Mouse (Mus musculus) gastrocnemius, adult 8-10 months (tissue): Measurements from ENCODE around the gene Oasl2. TPM values are rescaled to one million over a fixed set of nuclear protein-coding genes. Genes with fewer than 3 reads are reported as not detected.
"Not testable (repeated sequence)": the region's sequence is repeated elsewhere in the genome, so short reads cannot be mapped to it uniquely, and the experiment has no call there.

ENCODE experiments used
- DNase-seq, 2 experiments: peaks; one replicate each; pipeline ENCODE4 v3.0.0; 2022; ENCODE audit warnings: low spot score in 2 of 2
- total RNA-seq, 4 experiments: library from RNA; stranded (reverse); gene quantifications; 2 replicates each; pipeline ENCODE4 v1.2.4; 2022

The Oasl2 gene
- 1 to 10 TPM in 2 of 4 experiments, under 1 TPM in 2; 0.19 to 1.6 (median 0.86) TPM for total RNA-seq

GRCm38 (mm10) chr5:114896688-114897373, at the start of gene Oasl2:
Gene Oasl2 (plus strand): TSS chr5:114896936.
- no peak for DNase-seq

GRCm38 (mm10) chr5:114851565-114852236, 45.0 kb upstream of the Oasl2 start:
- no peak for DNase-seq

- DNase-seq = not testable (repeated sequence)
Observed at GRCm38 (mm10) chr5:114853364-114853763, 43.4 kb upstream of the Oasl2 start, which contains the start of gene 4930519G04Rik. Gene 4930519G04Rik (plus strand): TSS chr5:114853664.

GRCm38 (mm10) chr5:114858582-114858981, 38.2 kb upstream of the Oasl2 start, which contains the start of gene Gm9936:
Gene Gm9936 (minus strand): TSS chr5:114858682.
- no peak for DNase-seq

GRCm38 (mm10) chr5:114859253-114859652, 37.5 kb upstream of the Oasl2 start:
- DNase-seq = peak; percentile 21 to 39

GRCm38 (mm10) chr5:114861730-114862129, 35.0 kb upstream of the Oasl2 start:
- no peak for DNase-seq

- DNase-seq = no peak
Observed at GRCm38 (mm10) chr5:114864813-114865212, 31.9 kb upstream of the Oasl2 start.

- DNase-seq = no peak
Observed at GRCm38 (mm10) chr5:114865279-114865678, 31.5 kb upstream of the Oasl2 start.

GRCm38 (mm10) chr5:114875858-114876257, 20.9 kb upstream of the Oasl2 start:
- DNase-seq = no peak

- DNase-seq = no peak
Observed at GRCm38 (mm10) chr5:114876331-114876730, 20.4 kb upstream of the Oasl2 start.

GRCm38 (mm10) chr5:114877487-114877886, 19.2 kb upstream of the Oasl2 start:
- no peak for DNase-seq

GRCm38 (mm10) chr5:114879399-114879798, 17.3 kb upstream of the Oasl2 start:
- no peak for DNase-seq

- DNase-seq = not testable (repeated sequence)
Observed at GRCm38 (mm10) chr5:114882319-114882718, 14.4 kb upstream of the Oasl2 start.

- no peak for DNase-seq
Observed at GRCm38 (mm10) chr5:114883022-114883421, 13.7 kb upstream of the Oasl2 start.

- DNase-seq = no peak
Observed at GRCm38 (mm10) chr5:114886801-114887200, 9.9 kb upstream of the Oasl2 start.

- DNase-seq = no peak
Observed at GRCm38 (mm10) chr5:114888995-114889394, 7.7 kb upstream of the Oasl2 start.

- no peak for DNase-seq
Observed at GRCm38 (mm10) chr5:114895542-114895941, 1.2 kb upstream of the Oasl2 start.

GRCm38 (mm10) chr5:114897374-114897793, 648 bp downstream of the Oasl2 start:
- peak in 1 of 2 experiments; percentile 5 for DNase-seq

- DNase-seq = no peak
Observed at GRCm38 (mm10) chr5:114898857-114899256, 2.1 kb downstream of the Oasl2 start.

GRCm38 (mm10) chr5:114902413-114902812, 5.7 kb downstream of the Oasl2 start:
- DNase-seq = no peak

- DNase-seq = no peak
Observed at GRCm38 (mm10) chr5:114908598-114909305, 12.0 kb downstream of the Oasl2 start.

GRCm38 (mm10) chr5:114913686-114914085, 16.9 kb downstream of the Oasl2 start:
- no peak for DNase-seq
